Mouse (Mus musculus): ENCODE results near the gene Prr19.

DNA sequence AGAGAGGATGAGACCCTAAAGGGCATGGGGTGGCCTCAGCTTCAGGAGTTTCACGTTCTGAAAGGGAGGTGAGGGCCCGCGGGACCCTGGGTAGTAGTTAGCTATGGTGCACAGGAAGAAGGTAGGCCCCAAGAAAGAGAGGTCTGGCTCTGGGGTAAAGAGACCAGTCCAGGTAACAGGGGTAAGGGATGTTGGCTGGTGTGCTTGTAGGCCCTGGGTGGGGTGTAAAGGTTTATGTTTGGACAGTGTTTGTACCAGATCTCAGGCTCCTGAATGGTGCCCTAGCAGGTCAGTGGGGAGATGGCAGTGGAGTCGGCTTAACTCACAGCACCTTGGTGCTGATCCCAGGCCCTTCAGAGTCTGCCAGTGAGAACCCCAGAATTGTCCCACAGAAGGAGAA lies 32.2 kb upstream of the Prr19 start:
- TF ChIP-seq CTCF (IDR thresholded peaks at IDR 0.05; ENCODE audit: borderline replicate concordance, insufficient read depth, low read length) (no peak), POLR2A (IDR thresholded peaks at IDR 0.05; ENCODE audit: low read depth, low read length) (no peak)
